Mouse (Mus musculus) lung, postnatal 25 days (tissue): ENCODE measurements at regions not wholly inside any gene's neighbourhood (a gene's known extent, or its start where the extent isn't known, plus 50 kb on each side); places are given as distances from the start of the nearest gene placed in this dataset.
"Not testable (repeated sequence)": the region's sequence is repeated elsewhere in the genome, so short reads cannot be mapped to it uniquely, and the experiment has no call there.

ENCODE experiments used
- DNase-seq: peaks from one replicate; pipeline ENCODE4 v3.0.0; 2022; ENCODE audit warnings: low spot score

DNA sequence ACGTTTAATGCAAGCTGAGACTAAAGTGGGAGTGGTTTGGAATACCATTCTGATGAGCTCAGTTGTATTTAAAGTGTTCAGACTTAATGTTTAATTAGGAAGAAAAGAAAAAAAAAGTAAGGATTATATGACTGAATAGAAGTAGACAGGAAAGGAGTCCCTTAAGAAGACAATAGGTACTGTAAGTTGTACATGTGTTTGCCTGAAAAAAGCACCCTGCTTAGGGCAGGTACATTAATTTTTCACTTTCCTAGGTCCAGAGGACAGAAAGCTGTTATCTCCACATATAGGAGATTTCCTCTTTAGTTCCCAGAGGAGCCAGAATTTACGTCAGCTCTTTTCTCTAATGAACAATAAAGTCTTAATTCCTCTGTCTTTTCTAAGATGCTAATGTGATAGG lies 58.5 kb downstream of the Olfr987 start:
- DNase-seq: no peak

DNA sequence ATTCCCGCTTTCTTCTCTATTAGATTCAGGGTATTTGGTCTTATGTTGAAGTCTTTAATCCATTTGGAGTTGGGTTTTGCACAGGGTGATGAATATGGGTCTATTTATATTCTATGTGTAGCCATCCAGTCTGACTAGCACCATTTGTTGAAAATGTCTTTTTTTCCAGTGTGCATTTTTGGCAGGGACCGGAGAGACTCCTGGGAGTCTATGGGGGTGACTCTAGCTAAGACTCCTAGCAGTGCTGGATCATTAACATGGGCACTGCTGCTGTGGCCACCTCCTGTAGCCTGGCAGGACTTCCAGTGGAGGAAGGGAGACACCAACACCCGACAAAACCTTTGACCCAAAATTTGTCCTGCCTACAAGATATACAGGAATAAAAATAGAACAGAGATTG lies 61.0 kb downstream of the Olfr987 start:
- DNase-seq: no peak

DNA sequence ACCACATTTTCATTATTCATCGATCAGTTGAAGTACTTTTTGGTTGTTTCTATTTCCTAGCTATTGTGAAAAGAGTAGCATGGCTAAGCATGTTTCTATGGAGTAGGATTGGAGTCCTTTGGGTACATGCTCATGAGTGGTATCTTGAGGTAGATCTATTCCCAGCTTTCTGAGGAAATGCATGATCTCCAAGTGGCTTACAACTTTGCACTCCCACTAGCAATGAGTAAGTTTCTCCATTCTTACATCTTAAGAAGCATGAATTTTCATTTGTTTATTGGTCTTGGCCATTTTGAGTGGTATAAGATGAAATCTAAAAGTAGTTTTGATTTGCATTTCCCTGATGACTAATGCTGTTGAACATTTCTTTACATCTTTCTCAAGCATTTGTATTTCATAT lies 61.7 kb downstream of the Olfr987 start:
- DNase-seq: no peak

DNA sequence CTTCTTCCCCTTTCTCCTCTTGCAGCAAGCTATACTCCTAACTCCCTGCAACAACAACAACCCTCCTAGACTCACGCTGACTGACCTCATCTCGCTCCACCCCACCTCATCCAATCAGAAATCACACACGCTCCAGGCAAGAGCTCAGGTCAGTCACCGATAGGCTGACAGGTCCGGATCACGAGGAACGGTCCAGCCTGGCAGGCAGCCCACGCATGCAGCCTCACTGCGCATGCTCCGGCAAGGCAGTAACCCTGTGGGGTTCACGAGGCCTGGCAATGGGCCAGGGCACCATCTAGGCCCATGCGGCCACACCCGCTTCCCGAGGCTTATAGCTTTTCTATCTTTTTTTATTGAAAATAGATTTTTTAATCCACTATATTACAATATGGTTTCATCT lies 69.8 kb upstream of the Lrrc55 start:
- not testable (repeated sequence) for DNase-seq

DNA sequence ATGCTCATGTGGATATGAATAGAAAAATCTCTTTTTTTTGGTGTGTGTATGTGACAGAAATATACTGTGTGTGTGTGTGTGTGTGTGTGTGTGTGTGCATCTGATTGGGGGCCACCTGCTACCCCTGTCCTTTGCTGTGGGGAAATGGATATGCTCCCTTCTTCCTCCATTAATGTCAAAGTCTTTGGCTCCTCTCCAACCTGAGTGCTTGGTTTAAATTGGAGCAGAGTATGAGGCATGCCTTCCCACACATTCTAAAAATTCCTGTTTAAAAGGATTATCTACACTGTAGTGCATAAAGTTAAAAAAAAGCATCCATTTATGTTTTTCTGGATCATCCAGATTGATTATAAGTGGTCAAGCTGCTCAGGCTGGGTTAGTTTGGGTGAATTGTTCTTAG lies 68.7 kb upstream of the Lrrc55 start:
- DNase-seq: no peak

DNA sequence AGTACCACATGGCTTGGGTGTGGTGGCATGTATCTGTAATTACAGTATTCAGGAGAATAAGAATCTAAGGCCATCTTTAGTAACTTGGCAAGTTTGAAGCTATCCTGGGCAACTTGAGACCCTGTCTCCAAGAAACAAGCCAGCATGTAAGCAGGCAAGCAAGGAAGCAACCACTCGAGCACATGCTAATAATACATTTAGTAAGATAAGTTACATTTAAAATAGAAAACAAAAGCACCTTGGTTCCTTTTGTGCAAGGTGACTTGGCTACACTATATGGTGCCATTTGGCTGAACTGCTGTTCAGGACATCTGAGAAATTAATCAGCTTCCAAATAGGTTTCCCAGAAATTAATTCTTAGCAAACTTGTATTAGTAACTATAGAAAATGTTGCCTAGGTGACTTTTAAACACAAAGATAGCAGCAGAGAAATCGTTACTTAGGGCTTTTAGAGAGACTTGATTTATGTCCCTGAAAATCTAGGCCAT lies 68.1 kb upstream of the Lrrc55 start:
- no peak for DNase-seq

DNA sequence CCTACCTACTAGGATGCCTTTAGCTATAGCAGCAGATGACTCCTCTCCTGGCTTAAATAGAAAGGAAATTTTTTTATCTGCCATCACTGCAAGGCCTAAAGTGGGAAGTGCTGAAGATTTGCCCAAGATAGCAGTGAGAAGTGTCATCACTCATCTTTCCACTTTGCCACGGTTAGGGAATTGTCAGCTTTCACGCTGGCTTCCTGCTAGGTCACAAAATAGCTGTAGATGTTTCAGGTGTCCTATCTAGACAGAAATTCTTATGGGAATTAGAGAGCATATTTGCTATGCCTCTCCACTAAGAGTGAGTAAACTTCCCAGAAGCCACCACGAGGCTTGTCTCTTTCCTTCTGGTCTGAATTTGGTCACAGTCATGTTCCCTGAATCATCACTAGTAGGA lies 60.4 kb upstream of the Lrrc55 start:
- DNase-seq: no peak

DNA sequence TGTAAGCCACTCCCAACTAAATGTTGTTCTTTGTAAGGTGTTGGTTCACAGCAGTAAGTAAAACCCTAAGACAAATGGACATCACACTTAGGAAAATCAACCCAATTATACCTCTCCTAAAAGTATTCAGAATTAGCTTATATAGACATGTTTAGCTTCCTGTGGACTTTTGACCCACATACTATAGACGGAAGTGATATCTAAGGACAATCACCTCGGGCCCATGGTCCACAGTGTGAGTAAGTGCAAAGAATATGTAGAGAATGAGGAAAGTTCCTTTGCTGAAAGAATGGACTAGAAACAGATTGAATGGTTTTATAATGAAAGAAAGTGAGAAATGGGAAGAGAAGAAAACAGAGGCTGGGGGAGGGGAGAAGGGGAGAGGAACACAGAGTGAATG lies 58.6 kb upstream of the Lrrc55 start:
- no peak for DNase-seq

DNA sequence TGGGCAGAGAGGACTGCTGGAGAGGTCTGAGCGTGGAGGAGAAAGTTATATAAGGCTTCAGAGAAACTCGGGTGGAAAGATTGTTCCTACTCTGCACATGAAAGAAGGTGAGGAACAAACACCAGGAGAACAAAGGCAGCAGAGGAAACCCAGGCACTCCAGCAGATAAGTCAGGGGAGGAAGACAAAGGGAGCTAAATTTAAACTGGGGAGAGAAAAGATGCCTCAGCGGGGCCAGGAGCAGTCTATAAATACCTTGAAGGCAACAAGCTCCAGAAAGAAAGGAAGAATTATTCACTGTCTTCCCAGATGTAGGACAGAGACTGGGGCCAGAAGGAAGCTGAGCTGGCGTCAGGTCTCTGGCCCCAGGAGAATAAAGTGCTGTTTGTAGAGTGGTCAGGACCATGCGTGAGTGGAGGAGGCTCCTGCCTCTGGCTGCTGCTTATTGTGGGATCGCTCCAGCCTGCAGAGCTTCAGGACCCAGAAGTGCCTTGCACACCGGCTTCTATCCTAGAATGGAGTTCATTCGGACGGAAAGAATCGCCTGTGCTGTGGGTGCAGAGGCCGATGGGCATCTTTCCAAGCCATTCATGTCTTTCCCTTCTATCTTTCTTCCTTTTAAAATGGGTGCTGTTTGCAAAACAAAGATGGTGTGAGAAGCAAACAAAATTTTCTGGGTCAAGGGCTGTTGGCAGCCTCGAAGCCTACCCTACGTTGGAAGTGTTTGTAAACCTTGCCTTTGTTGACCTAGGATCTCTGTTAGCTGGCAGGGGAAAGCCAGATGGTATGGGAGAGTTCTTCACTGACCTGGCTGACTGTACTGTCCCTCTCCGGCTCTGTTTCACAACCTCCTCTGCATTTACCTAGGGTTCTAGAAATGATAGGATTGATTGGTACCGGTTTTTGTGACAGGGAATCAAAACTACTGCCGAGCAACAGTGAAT lies 55.6 kb upstream of the Lrrc55 start:
- peak; percentile 15 for DNase-seq

DNA sequence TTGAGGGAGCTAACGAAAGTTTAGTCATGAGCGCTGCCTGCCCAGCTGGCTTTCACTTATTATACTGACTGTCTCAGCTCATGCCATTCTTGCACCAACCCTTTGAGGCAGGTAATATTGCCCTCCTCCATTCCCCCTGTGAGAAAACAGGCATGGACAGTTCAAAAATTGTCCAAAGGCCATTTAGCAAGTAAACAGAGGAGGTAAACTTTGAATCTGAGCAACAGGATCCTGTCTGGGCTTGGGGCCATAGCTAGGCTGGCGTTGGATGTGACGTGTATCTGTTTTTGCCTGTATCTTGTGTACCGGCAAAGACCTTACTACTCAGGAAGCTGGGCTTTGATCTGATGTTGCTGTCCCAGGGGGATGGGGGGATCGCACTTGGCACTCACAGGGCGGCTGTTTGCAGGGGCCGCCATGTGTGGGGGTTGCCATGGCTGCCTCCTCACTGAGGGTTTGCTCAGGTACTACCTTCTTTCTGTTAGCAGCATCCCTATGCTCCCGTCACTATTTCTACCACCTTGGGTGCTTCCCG lies 53.1 kb upstream of the Lrrc55 start:
- no peak for DNase-seq
